Mouse (Mus musculus): ENCODE results near the gene Prkag2.
"Not testable (repeated sequence)": the region's sequence is repeated elsewhere in the genome, so short reads cannot be mapped to it uniquely, and the experiment has no call there.

Prkag2 gene

DNA sequence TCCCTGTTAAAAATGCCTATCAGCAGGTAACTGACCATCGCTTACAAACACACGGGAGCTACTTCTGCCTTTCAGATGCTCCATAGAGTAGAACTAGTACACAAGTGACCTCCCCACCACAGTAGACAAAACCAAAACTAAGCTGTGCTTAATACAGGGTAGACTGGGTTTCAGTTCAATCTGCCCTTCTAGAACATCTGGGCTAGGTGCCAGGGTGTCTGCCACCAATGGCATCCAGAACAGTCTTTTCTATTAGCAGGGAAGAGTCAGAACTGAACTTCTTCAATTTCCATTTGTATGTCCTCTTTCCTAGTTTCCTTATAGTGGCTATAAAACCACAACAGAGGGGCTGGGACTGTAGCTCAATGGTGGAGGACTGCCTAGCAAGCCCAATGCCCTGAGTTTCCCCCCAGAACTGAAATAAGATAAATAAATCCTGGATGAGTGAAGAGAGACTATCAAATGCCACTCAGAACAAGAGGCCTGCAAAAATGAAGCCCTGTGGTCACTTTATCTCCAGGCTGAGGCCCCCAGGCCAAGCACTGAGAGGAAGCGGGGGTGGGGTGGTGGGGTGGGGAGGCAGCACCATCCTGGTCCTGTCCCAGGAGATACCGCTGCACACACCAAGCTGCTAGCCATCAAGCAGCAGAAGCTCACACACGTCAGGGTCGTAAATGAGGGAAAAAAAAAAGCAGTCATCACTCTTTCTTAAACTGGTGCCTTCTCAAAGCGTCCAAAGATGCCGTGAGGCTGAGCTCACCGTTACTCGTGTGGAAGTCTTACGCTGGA lies 222.4 kb downstream of the Prkag2 start:
- CTCF ChIA-PET, result no interaction called here

DNA sequence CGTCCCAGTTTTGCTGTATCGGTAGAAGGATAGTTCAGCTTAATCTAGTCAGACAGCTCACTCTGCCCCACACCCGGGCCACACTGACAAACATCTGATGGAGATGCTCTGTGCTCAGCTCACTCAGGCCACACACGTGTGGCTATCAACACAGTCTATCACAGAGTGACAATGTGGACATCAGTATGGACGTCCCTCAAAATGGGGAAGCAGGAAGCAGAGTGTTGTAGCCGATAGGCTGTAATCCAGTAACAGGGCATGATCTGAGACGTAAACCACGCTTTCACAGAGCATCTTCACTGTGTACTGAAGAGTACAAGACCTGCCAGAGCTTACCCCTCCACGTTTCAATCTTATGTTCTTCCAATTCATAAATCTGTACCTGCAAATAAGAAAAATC lies 223.8 kb downstream of the Prkag2 start:
- CTCF ChIA-PET, result interaction anchor here (0.7 kb wide), 1 partner anchor 9 kb away, joined by 3 read pairs; no protein-coding TSS in a partner anchor

GRCm38 (mm10) chr5:24874111-24874510 lies 226.3 kb downstream of the Prkag2 start:
- CTCF ChIA-PET, result interaction anchor here (0.6 kb wide), 1 partner anchor 201 kb away, joined by 4 read pairs; no protein-coding TSS in a partner anchor

GRCm38 (mm10) chr5:24873221-24873620 lies 227.2 kb downstream of the Prkag2 start:
- CTCF ChIA-PET, result no interaction called here

GRCm38 (mm10) chr5:24871276-24871675 lies 229.2 kb downstream of the Prkag2 start:
- CTCF ChIA-PET, result no interaction called here

GRCm38 (mm10) chr5:24869796-24870289 lies 230.6 kb downstream of the Prkag2 start:
- CTCF ChIA-PET, result no interaction called here

DNA sequence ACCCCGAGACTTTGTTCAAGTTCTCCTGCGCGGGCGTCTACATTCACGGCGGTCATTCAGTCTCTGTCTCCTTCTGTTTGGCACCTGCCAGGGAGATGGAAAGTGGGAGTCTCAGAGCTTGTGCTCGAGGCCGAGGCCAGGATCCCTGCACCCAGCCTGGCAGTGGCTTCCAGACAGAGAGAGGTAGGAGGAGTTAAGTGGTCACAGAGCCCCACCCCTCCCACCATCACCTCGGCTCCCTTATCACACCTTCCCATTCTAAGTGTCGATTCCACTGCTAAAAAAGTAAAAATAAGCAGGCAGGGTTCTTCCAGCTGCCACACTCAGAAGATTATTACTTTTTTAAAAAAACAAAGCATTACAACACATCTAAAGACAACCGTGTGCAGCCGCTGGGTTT lies 236.6 kb downstream of the Prkag2 start:
- CTCF ChIA-PET, result no interaction called here

DNA sequence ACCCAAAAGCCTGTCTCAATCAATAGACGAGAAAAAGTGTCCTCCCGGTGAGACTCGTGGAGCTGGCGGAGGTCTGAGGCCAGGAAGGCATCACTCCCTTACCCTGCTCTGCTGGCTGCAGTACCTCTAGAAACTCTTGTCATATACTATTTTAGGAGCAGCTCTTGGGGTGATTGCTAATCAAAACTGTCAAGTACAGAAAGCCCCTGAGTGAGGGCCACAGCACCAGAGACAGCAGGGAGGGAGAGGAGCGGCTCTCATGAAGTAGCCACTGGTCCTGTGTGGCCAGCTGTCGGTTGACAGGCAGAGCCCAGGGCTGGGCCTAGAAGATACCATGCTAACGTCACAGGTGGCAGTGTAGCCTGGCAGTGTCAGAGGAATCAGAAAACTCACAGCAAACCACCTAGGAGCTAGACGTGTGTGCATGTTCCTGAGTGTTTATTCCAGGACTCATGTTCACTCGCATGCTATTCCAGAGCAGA lies 239.0 kb downstream of the Prkag2 start:
- CTCF ChIA-PET, result no interaction called here

DNA sequence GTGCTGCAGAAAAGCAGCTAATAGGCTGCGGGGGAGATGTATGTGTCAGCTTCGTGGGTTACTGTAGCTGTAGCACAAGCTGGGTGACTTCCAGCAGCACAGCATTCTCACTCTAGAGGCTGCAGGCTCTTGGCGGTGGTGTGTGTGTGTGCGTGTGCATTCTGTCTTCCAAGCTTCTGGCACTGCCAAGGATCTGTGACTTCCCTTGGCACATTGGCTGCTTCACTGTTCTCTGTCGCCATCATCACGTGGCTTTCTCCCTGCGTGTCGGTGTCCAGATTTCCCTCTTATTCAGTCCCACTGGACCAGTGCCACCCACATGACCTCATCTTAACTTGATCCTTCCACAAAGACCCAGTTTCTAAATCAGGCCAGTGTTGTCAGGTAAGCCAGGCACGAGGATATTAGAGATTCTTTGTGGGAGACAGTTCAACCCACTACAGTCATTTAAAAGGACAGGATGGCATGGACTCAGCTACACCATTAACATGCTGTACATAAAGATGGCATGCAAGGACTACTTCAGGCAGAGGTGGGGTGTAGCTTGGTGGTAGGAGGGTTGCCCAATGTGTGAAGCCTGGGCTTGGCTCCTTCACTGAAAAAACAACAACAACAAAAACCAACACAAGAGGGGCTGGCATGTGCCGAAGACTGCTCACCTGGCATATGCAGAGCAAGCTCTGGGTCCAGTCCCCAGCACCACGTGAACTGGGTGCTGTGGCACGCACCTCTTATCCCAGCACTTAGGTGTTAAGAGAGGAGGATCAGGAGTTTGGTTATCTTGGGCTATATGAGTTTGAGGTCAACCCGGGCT lies 239.6 kb downstream of the Prkag2 start:
- CTCF ChIA-PET, result no interaction called here

DNA sequence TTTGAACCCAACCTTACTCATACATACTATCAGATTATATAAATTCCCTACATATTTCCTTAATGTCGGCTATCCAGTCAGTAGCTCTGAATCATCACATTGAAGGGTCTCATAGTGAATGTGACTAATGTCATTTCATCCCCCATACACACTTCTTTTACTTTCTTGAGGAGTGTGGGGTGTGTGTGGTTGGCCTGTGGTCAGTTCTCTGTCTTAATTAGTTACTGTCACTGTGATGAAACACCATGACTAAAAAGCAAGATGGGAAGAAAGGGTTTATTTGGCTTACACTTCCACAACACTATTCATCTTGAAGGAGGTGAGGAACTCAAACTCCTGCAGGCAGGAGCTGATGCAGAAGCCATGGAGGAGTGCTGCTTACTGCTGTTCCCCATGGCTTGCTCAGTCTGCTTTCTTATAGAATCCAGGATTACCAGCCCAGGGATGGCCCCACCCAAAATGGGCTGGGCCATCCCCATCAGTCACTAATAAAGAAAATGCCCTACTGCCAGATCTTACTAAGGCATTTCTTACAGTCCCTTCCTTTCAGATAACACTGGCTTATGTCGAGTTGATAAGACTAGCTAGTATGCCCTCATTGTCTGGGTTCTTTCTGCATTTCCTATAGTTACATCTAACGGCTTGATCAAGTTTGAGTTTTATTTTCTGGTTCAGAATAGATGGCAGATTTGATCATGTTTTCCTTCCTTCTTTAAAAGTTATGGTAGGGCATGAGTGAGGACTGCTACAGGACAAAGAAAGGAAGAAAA lies 240.5 kb downstream of the Prkag2 start:
- CTCF ChIA-PET, result interaction anchor here (0.5 kb wide), 1 partner anchor 43 kb away, joined by 3 read pairs; no protein-coding TSS in a partner anchor

GRCm38 (mm10) chr5:24854827-24855600 lies 245.4 kb downstream of the Prkag2 start:
- CTCF ChIA-PET, result no interaction called here

DNA sequence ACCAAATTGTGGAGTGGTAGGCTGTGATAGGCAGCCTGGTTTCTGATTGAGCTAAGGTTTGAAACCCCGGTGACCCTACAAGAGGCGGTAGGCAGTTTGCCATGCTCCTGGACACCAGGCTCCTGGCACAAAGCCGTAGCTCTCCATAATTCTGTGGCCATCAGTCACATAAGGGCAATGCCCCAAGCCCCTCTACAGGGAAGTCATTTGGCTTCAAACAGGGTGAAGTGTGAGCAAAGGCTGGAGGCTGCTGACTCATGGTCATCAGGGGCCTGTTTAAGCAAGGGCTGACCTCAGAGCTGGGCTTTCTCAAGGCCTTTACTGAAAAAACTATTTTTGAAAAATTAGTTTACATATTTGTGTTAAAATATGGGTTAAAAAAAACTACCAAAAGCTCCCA lies 246.2 kb downstream of the Prkag2 start:
- CTCF ChIA-PET, result no interaction called here

DNA sequence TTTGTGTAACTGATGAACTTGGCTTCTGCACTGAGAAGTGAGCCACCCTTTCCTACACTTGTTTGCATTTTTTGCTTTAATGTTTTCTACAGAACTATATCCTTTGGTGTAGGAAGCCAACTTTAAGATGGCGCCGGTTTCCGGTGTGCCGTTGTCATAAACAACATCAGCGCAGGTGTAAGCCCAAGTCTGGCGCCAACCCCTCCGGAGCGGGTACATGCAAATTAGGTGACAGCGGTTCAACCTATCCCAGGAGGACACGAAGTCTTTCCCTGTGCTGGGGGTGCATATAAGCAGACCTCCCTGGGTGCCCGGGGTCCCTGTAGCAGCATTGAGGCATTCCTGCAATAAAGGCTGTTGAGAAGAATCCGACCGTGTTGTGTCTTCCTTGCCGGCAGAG lies 252.2 kb downstream of the Prkag2 start:
- CTCF ChIA-PET, result not testable (repeated sequence)

DNA sequence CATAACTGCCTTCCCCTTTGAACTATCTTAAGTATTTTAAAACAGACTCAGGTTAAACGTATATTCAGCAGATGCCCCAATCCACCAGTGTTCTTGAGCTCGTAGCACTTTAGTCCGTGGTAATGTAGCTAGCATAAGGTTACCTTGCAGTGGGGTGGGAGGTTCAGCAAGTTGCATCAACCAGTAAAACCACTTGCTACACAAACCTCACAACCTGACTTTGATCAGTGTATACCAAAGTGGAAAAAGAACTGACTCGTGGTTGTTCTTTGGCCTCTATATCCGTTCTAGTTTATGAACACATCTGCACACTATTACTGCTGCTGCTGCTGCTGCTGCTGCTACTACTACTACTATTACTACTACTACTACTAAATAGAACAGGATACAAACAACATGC lies 256.6 kb downstream of the Prkag2 start:
- CTCF ChIA-PET, result no interaction called here

DNA sequence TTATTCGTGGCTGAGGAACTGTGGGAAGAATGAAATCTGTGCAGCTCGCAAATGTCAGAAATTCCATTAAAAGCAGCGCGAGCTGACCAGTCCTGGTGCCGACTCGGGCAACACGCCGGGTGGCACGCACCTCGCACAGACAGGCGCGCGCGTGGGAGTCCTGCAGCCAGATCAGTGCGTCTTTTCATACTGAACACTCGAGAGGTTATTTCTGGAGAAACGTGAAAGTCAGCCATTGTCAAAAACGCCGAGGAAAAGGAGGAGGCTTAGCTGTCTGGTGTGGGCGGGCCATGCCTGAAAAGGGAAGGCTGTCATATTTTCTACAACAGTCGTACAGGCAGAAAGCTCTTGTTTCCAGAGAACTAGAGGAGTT lies 257.4 kb downstream of the Prkag2 start:
- CTCF ChIA-PET, result no interaction called here

DNA sequence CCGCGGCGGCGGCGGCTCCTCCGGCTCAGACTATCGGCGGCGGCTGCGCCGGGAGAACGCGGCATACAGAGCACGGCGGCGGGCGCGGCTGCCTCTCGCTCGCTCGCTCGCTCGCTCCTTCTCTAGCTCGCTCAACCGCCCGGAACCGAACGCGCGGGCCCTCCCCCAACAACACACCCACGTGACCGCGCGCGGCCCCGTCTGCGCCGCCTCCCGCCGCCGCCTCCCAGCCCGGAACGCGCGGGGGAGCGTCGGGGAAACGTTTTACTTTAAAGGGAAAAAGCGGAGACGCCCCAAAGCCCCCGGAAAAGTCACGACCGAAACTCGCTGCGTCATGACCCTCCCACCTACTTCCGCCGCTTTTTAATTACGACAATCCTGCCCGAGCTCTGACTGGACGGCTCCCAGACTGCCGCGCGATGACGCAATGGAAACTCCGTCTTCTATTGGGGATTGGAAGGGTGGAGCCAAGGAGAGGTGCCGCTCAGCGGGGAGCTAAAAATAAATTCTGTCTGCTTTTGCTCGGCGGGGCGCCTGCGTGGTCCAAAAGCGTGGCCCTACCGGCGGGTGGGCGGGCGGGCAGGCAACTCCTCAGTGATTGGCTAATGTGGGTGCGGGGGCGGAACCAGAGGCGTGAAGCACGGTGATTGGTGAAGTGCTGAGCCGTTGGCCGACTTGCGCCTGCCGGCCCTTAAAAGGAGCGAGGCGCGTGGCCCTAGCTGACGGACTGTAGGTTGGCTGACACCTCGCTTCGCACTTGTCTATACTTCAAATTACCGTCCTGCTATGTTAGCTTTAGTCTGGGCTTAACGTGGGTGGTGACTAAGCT lies 258.0 kb downstream of the Prkag2 start, which contains the start of gene Rheb:
Rheb (minus strand) TSS at position 351 of the 829 bp plus-strand sequence.
- CTCF ChIA-PET, result interaction anchor here (0.5 to 0.6 kb wide), 2 partner anchors 160 to 1148 kb away, joined by 4 read pairs; no protein-coding TSS in a partner anchor

DNA sequence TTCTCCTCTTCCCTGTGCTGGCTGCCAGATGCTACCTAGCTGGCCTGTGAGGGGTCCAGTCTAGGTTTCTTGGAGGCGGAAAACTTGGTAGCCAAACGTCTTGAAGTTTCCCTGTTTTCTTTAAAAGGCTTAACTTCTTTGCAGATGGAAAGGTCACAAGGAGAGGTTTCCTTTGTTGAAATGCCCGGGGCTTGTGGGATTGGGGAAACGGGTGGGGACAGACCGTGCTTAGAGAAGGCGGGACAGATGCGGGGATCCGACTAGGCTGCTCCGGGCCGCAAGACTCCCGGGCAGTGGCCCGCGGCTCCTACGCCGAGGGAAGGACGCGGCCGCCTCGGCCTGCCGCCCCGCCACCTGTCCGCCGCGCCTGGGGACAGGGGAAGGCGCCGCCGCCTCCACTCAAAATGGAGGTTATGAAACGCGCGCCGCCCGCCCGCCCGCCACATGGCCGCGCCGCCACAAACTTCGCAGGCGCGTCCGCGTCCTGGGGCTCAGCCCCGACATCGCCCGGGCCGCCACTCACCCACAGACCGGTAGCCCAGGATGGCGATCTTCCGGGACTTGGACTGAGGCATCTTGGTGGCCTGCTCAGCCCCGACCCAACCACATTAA lies 258.7 kb downstream of the Prkag2 start:
- CTCF ChIA-PET, result interaction anchor here (0.6 kb wide), 1 partner anchor 1148 kb away, joined by 4 read pairs; no protein-coding TSS in a partner anchor

- CTCF ChIA-PET, result no interaction called here
These were observed 259.4 kb downstream of the Prkag2 start for GRCm38 (mm10) chr5:24840975-24841431.

DNA sequence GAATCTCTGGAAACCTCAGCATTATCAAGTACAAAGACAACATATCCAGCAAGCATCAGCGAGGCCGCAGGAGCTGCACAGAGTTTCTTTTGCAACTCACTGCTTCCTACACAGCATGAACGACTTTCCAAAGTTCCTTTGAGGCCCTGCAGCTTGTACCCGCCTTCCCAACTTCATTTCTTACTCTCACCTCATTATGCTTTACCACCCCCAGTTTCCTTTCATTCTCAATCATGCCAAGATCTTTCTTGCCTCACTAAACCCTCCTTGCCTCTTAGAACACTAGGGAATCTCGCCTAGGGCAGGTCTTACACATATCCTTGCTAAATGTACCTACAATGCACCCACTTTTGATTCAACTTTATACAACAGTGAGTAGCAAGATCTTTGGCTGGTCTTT lies 266.0 kb downstream of the Prkag2 start:
- CTCF ChIA-PET, result no interaction called here

- CTCF ChIA-PET, result no interaction called here
These were observed 268.5 kb downstream of the Prkag2 start for GRCm38 (mm10) chr5:24831912-24832311.
